Mouse (Mus musculus) cerebellum, postnatal 4 days (tissue): ENCODE results near the gene Ap3d1.
A peak's percentile ranks its signal among the peaks of the same experiment; 100 is the strongest.

Experiments used
- DNase-seq, 2 experiments: peaks; one replicate each; pipeline ENCODE4 v3.0.0; 2022; ENCODE audit warnings: low spot score in 2 of 2, mixed read lengths in 1 of 2

Ap3d1 gene

DNA sequence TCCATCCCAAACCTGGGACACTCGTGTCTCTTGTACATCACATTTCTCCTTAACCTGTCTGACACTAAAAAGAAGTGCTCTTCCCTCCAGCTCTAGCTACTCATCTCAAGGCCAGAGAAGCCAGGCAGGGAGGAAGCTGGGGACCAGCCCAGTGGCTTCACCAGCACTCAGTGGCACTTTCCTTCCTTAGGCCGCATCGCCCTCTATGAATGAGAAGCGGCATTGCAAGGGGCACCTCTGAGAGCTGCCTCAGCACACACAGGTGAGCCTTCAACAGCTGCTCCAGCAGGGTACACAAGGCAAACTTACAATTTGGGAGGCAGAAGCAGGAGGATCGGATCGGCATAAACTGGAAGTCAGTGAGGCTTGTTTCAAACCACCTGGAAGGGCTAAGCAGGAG, 57.9 kb downstream of the Ap3d1 start:
- DNase-seq = peak in 1 of 2 experiments; percentile 57

DNA sequence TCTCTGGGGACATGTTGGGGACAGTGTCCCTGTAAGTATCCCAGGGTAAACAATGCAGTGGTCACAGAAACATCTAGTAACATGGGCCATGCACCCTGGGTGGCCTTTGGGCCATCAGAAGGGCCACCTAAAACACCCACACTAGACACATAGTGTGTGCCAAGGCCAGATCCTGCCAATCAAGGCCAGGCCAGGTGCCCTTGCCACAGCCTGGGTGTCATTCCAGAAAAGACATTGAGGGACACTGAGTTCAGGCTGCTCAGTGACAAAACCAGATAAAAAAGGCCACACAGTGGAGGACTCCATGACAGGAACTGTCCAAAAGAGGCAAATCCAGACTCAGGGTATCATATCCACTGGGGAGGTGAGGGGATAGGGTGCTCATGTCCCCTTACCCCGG, 58.4 kb downstream of the Ap3d1 start:
- no peak for DNase-seq

DNA sequence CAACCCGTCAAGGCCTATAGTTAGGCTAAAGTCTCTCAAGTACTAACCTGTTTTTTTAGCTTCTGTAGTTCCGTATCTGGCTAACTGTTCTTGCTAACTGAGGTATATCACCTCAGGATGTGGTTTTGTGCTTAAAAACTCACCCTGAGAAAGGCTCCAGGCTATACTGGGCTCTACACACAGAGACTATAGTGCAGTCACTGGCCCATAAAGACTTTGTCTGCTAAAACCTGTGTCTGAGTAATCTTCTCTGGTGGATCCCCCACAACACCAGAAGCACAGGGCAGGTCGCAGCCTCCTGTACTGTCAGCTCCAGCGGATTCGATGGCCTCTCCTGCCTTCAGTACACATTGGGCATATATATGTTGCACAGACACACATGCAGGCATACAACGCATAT, 60.1 kb downstream of the Ap3d1 start:
- no peak for DNase-seq

DNA sequence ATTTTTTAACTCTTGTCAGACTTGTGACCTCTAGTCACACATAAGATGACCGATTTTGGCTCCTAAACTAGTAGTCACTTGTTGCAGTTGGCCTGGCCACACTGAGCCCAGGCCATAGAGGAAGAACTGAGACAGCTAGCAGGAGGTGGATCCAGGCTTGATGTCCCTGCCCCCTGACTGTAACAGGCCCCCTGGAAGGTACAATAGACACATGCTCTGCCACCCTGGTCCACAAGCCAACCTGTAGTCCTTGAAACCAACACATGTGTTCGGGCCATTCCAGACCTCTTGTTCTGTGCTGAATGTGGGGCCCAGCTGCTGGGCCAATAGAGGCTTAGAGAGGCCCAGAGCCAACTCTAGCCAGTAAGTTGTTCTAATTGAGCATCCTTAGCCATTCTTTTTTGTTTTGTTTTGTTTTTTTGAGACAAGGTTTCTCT, 61.8 kb downstream of the Ap3d1 start:
- no peak for DNase-seq

DNA sequence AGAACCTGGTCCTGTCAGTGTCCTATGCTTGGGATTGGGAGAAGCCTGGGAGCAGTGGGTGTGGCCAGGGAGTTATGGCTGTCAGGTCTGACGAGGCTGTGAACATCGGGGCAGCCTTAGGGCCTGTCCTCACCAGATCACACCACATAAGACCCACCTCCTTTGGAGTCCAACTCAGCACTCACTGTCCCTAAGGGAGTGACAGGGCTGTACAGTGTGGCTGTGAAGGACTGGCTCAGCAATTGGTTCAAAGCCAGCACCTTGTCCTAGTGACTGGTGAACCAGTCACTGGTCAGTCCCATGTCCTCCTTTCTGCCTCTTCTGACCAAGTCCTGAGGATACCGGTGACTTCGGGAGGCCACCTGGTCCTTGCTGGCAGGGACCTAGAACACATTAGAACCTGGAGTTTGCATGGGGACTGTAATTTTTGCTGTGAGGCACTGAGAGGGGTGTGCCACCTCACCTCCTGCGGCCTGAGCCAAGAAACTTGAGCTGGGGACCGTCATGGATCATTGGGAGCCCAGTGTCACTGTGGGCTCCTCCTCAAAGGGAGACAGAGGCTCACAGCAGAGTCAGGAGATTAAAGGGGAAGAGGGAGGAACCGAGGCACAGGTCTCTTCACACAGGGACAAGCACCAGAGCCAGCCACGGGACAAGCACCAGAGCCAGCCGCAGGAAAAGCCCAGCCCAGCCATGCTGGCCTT, 62.4 kb downstream of the Ap3d1 start:
- no peak for DNase-seq

DNA sequence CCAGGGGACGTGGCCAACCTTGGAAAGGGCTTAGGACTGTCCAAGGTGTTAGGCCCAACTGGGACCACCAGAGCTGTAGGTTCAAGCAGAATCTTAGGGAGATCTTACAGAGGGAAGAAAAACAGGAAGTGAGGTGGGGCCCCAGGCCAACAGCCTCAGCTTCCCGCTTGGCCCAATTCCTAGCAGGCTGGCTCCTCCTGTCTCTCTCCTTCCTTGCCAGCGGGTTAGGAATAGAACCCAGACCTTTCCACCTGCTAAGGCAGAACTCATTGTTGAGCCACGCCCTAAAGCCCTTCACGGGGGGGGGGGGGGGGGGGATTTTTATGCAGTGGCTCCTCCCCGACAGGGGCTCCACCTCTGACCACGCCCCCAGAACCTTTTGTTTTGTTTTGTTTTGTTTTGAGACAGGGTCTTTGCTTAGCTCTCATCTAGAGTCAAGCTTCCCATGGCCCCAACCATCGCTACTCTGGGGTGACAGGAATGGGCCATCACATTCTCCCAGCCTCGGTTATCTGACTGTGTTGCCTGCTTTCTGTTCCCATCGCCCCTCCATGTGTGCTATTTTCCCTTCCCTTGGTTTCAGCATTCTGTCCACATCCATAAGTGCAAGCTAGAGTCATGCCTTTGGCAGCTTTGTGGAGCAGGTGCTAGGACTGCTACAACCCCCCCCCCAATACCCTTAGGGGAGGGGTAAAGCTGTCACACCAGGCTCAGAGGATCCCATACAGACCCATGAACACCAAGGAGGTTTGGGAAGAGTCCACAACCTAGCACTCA, 63.3 kb downstream of the Ap3d1 start:
- no peak for DNase-seq

DNA sequence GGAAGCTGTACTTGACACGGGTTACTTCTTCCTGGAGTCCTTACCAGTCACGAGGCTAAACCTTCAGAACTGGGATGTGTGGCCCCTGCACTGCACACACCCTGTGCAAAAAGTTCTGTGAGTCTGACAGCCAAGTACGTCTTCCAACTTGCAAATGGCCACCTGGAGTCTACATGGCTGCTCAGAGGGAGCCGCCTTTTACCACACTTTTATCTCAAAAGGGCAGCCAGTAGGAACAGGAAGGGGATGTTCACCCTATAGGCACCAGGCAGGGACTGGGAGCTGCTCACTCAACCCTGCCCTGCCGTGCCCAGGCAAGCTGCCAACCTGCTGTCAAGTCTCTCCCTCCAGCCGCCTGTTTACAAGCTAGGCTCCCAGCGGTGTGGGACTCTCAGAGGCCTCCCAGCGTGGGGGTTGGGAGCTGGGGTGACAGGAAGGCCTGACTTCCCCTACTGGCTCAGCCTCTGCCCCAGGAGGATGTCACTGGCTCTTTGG, 64.1 kb downstream of the Ap3d1 start, which contains the start of gene Mknk2:
Gene Mknk2 (minus strand): TSS at position 171 of the 495 bp plus-strand sequence.
- peak; percentile 74 to 88 for DNase-seq

DNA sequence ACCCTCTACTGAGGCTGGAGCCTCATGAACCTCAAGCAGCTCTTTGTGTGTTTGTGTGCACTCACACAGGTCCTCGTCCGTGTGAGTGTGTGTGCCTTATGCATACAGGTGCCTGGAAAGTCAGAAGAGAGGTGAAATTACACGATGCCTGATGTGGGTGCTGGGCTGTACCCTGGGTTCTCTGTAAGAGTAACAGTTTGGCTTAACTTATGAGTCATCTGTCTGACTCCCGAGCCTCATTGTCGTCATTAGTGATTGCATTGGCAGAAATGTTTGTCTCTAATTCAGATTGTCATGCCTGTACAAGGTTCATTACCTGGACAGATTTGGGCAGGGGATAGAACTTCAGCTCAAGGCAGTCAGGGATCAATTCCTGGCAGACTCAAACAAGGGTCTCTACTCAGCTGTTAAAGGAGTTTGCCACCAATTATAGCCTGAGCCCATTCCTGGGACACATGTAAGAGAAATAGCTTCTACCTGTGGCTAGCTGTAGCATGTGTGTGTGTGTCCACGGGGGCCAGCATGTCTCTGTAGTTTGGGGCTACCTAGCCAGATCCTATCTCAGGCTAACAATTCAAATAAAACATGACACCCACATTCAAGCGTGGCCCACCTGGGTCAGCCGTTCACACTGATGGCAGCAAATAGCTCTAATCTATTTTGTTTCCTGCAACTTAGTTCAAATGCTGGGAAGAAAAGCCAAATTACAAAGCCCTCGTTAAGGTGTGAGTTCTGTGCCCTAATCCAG, 64.8 kb downstream of the Ap3d1 start:
- no peak for DNase-seq

DNA sequence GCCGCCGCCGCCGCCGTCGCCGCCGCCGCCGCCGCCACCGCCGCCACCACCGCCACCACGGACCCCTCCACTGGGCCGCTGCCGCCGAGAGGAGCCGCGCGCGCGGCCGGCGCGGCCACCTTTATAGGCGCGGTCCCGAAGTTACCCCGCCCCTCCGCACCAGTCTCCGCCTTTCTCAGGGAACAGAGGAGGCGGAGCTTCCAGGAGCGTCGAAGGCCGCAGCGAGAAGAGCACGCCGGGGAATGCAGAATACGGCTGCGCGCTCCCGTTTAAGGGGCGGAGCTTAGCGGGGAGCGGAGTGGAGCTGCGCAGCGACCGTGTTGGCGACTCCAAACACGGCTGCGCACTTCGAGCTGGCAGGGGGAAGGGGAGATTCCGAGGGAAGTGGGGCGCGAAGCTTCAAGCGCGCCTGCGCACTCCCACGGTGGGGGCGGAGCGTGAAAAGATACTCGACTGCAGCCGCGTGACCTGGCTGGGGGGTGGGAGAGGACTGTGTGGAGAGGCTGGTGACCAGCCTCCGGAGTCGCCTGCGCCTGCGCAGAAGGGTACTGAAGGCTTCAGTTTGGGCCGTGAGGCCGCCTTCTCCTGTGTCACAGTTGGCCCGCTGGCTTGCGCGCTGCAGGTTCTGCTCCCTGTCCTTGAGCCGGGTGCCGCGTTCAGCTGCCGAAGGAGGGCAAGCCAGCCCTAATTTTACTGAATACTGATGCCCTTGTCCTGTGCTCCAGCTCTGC, 65.7 kb downstream of the Ap3d1 start:
- peak; percentile 98 to 99 for DNase-seq

DNA sequence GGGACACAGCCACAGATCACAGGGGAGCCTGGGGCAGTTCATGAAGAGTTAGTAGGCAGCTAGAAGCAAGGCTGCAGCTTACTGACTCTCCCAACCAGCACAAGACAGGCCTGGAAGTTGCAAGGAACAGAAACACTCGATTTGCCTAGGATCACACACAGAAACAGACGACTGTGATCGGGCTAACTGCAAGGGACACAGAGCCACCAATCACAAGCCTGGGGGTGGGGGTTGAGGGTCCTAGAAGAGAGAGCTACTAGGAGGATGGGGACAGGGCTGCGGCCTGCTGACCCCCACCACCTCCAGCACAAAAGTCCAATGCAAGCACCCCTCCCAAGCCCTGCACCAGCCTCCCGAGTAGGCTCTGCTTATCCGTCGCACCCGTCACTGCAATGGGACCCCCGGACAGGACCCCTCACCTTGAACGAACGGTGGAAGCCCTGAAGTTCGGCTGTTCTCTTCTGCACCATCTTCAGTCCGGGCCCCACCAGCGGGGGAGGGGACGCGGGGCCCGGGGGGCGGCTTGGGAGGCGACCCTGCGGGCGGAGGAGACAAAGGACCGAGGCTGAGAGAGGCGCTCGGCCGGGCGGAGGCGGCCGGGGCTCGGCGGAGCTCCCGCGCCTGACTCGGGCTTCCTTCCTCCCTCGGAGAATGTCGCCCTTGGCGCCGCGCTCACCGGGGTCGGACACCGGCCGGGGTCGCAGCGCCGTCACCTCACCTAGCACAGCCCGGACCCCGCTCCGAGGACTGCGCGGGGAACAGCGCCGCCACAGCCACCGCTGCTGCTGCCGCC, 66.5 kb downstream of the Ap3d1 start:
- DNase-seq = no peak

DNA sequence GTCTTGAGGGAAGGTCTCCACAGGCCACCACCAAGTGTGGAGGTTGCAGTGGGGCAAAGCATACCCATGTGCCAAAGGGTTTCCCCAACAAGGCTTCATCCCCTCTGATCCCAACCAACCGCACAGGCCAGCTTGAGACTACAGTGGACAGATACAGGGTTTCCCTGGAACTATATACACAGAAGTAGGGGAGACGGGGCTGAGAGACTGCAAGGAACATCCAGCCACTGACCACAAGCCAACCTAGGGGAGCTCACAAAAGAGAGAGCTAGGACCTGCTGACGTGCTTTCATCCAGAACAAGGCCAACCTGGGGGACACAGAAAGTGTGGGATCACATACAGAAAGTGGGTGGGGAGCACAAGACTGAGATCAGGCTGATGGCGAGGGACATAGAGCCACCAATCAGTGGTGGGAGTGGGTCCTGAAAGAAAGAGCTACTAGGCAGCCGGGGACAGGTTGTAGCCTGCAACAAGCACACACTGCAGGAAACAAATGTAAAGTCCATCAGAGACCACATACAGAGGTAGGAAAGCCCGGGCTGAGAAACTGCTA, 67.1 kb downstream of the Ap3d1 start:
- DNase-seq = no peak

DNA sequence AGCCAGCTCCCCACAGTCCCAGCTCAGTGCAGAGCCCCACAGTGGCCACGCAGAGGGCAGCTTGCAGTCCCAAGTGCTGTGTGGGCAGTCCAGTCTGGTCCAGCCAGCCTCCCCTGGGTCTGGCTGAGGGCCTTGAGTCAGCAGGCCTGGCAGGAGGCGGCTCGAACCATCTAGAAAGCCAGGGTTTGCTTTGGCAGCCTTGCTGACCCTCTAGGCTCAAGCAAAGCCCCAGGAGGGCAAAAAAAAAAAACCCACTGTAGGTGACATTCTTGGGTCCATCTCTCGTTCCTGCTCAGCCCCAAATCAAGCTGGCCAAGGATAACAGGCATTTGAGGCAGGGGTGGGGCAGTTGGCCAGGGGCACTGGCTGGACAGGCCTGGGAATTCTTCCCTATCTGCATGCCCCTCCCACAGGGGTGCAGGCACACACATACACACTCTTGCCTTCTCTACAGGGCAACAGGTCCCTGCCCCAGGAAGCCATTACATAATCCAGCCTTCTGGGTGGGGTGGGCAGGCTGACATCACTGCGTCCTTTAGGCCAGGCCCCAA, 67.8 kb downstream of the Ap3d1 start:
- no peak for DNase-seq

DNA sequence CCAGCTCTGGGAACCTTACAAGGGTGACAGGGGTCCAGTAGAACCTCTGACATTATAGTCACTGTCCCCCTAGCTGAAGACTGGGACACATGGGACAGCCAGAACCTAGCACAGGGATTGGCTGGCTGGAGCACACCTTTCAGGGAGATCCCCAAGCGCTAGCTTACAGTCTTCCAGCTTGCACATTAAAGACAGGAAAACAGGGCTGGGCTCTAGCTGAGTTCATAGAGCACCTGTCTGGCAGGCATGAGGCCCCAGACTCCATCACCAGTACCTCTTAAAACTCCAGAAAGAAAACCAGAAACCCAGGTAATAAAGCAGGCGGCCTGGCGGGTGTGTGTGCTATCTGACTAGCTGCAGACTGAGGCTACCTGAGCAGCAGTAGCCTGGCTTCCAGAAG, 68.4 kb downstream of the Ap3d1 start:
- no peak for DNase-seq

DNA sequence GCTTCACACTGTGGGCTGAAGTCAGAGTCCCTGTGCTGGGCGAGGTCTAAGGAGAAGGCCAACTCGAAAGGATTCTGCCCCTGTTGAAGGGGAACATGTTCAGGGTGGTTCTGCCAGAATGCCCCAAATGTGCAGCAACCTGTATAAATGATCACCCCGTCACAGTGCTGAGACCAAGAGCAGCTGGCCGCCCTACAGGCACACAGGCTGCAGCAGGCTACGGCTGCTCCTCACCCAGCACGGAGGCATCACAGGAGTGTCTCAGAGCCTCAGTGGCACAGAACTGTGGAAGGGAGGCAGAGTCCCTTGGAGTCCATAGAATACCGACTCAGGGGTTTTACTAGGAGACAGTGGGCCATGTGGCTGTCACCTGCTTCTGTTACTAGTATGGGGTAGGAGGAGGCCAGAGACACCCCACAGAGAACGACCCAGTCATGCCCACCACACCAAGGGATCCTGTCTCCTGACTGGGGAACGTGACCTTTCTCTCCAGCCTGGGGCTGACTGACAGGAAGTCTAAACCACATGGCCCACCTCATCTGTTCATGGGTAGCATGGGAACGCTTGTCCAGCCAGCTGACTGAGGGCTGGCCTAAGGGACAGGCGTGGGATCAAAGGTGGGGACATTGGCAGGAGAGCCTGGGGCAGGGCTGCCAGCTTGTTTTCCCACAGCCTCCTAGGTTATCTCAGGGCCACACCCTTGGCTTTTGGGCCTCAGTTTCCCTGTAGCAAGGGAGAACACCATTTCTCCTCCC, 70.0 kb downstream of the Ap3d1 start:
- DNase-seq = no peak

DNA sequence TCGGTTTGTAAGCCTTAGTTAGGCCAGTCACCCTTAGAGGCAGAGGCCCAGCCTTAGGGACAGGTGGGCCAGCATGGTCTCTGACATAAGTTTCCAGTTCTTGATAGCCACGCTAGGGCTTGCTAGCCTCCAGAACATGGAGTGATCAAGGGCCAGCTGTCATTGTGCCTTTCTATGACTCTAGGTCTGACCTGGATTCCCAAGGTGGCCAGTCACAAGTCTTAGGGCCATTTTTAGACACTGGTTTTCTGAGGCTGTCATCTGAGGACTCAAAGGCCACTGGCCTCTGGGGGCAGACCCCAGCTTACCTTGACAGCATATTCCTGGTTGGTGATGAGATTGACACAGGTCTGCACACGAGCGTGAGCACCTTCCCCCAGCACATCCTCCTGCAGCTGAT, 70.8 kb downstream of the Ap3d1 start:
- no peak for DNase-seq

DNA sequence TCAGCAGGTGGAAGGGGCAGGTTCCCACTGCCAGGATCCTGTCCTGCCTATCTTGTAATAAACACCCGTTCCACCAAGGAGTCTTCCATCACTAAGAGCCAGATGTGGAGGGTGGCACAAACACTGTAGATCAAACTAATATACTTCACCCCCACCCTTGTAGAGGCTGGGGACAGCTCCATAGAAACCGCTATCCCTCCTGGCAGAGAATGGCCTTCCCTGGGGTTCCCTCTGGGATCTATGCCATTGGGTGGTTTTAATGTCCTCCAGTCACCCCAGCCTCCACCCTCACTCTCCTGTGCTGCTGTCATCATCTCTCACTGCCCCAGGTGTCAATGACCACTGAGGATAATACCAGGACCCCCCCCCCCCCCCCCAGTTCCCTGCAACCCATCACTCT, 71.5 kb downstream of the Ap3d1 start:
- no peak for DNase-seq

DNA sequence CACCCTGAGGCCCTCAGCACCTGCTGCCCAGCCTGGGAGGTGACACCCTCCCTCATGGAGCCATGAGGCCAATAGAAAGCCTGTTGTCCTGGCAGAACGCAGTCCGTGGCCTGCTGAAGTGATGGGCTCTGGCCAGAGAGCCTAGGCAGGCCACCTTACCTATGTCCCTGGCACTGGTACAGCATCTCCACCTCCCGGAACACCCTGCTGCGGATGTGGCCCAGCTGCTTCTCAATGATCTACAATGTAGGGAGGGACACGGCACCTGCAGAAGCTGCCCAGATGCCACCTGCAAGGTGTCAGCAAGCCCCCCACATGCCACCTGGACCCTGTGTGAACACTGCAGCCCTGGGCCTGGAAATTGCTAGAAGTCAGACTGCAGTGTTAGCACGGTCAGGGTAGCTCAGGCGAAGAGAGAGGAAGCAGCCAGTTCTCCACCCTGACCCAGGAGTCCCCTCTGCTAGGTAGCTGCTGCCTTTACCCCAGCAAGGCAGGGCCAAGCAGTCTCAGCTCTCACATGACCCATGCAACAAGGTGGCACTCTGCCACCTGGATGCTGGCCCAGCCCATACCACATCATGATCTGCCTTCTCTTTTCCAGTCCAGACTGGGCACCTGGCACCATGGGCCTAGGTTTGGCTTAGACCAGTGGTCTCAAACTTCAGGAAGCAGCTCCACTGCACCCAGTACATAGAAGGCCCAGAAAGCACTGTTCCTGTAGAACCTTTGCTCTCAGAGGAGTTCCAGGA, 72.2 kb downstream of the Ap3d1 start:
- DNase-seq = peak in 1 of 2 experiments; percentile 71

DNA sequence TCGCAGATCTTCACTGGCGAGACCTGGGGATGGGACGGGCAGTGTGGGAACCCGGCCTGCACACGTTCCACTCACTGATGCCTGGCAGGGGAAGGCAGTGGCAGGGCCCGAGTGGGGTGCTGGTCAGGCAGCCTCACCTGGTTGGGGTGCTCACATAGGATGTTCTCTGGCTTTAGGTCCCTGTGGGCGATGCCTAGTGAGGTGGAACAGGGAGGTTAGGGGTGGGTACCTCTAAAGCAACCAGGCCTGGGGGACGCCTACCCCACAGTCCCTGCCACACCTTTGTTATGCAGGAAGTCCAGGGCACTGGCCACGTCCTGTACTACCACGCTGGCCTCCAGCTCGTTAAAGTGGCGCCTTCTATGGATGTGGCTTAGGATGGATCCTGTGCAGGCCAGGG, 73.0 kb downstream of the Ap3d1 start:
- DNase-seq = no peak

DNA sequence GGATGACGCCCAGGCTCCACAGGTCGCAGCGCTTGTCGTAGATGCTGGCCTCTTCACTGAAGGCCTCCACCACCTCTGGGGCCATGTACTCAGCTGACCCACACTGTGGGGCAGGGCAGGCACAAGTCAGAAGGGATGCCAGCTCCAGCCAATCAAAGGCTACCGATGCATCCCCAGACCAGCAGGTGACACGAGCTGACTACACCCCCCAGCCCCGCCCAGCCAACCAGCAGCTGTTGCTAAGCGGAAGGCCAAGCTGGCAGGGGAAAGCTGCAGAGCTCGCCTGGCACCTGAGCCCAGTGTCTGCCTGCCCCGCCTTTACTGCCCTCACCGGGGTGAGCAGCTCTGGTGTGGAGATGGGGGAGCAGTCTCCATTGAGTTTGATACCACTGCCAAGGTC, 73.5 kb downstream of the Ap3d1 start:
- peak in 1 of 2 experiments; percentile 38 for DNase-seq
